Mouse (Mus musculus) embryonic stem cell, embryonic (primary cell): ENCODE measurements around the gene Mprip.

Experiments used
- CTCF ChIA-PET, 4 experiments: fragments of 300-600 bp in 2 of 4; fragments of 350-600 bp in 2 of 4; sonication (Branson Sonifier 250); formaldehyde crosslinking; loops; one replicate each; lab custom pipeline; 2022; ENCODE audit warnings: inconsistent platforms in 2 of 4; lab: Charles Lee
- POLR2A ChIA-PET, 4 experiments: fragments of 300-600 bp in 2 of 4; fragments of 350-600 bp in 2 of 4; sonication (Branson Sonifier 250); formaldehyde crosslinking; loops; one replicate each; lab custom pipeline; 2022; ENCODE audit warnings: antibody characterized with exemption in 4 of 4, inconsistent platforms in 1 of 4; lab: Charles Lee

Mprip gene

DNA sequence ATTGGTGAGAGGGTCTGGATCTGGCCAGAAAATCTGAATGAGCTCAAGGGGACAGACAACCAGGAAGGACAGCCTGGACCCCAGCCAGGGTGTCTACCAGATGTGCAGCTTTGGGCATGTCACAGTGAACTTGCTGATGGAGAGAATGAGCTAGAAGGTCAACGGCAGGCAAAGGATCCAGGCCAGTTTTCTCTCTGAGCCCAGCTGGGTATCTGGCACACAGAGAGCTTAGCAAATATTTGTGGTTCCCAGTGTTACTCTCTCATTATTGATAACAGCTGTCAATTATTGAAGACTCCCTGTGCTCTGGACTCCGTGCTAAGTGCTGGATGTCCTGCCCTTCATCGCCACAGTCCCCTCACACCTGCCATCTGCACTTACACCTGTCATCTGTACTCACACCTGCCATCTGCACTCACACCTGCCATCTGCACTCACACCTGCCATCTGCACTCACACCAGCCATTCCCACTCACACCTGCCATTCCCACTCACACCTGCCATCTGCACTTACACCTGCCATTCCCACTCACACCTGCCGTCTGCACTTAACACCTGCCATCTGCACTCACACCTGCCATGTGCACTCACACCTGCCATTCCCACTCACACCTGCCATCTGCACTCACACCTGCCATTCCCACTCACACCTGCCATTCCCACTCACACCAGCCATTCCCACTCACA is 21.0 kb upstream of the Mprip start:
- ChIA-PET CTCF (interaction anchor here in 1 of 4 experiments (0.6 kb wide), 1 partner anchor 14 kb away, joined by 3 read pairs; no protein-coding TSS in a partner anchor), POLR2A (interaction anchor here in 1 of 4 experiments (1.7 kb wide), 1 partner anchor 16 kb away, joined by 4 read pairs; no protein-coding TSS in a partner anchor)

DNA sequence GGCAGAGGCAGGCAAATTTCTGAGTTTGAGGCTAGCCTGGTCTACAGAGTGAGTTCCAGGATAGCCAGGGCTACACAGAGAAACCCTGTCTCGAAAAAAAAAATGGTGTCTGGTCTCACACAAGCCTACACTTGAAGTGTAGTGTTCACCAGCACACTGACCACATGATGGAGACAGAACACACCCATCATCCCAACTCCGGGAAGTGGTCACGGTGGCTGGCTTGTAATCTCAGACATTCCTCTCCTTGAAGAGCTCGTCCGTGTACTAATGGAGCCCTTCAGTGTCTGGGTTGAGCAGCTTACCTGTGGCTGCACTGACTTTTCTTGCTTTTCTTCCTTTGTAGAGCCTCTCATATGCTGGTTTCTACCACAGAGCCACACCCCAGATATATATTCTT is 19.9 kb upstream of the Mprip start:
- CTCF ChIA-PET: interaction anchor here in 1 of 4 experiments (1.1 kb wide), 1 partner anchor 17 kb away, joined by 3 read pairs; no protein-coding TSS in a partner anchor
- POLR2A ChIA-PET: no interaction called here

DNA sequence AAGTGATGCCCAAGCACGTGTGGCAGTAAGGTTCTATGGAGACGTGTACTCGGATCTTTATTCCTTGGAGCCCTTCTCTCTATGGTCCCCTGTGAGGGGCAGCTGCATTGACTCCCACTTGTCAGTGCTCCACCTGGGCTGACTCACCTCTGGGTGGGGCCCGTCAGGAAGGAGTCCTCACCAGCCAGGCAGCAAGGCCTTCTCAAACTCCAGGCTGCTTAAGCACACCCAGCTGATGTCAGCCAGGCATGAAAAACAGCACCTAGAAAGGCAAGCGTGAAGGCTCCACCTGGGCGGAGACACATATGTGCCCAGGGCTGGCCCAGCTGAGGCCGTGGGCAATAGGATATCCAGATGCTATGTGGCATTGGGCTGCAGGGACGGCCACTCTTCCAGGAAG is 18.7 kb upstream of the Mprip start:
- ChIA-PET POLR2A (no interaction called here), CTCF (interaction anchor here in 1 of 4 experiments (0.7 kb wide), 1 partner anchor 136 kb away, joined by 3 read pairs; no protein-coding TSS in a partner anchor)

DNA sequence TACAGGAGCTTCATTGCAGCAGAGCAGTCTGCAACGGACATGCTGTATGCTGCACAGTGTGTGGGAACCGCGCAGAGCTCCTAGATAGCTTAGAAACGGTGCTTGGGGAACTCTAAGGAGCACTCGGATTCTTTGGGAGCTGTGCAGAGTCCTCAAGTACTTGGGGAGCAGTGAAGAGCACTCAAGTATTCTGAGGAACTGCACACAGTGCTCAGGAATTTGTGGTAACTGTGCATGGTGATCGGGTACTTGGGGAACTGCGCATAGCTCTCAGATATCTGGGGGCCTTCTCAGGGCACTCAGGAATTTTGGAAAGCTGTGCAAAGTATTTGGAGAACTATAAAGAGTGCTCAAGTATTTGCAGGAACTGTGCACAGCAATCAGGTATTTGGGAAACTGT is 16.1 kb upstream of the Mprip start:
- CTCF ChIA-PET: interaction anchor here in 2 of 4 experiments (1.1 to 1.4 kb wide), 2 partner anchors 10 to 12 kb away, joined by 4 to 5 read pairs; no protein-coding TSS in a partner anchor
- POLR2A ChIA-PET: interaction anchor here in 1 of 4 experiments (1.1 to 2.0 kb wide), 3 partner anchors 10 to 173 kb away, joined by 3 to 9 read pairs (median 4); partner anchors contain the start of gene Zfp867

DNA sequence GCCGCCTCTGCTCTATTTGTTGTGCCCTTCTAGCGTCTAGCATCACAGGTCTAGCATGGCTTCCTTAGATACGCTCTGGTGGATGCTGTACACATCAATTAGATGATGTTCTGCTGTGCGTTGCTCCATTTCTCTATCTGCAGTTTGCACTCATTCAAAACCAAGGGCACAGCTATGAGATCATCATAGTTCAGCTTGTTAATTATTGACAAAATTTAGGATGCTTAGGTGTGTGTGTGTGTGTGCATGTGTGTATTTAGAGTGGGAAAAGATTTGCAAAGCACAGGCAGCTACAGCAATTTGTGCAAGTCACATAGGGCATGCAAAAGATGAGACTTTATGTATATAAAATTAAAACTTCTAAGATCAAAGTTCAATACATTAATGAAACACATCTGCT is 12.0 kb upstream of the Mprip start:
- CTCF ChIA-PET: interaction anchor here in 1 of 4 experiments (0.6 kb wide), 1 partner anchor 125 kb away, joined by 3 read pairs; no protein-coding TSS in a partner anchor

DNA sequence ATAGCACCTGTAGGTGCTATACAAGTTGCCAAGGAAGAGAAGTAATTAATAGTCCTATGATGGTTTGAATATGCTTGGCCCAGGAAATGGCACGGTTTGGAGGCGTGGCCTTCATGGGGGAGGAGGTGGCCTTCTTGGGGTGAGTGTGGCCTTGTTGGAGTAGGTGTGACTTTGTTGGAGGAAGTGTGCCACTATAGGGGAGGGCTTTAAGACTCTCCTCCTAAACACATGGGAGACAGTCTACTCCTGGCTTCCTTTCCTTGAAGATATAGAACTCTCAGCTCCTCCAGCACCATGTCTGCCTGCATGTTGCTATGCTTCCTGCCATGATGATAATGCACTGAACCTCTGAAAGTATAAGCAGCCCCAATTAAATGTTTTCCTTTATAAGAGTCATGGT is 8.1 kb upstream of the Mprip start:
- CTCF ChIA-PET: no interaction called here
- POLR2A ChIA-PET: interaction anchor here in 1 of 4 experiments (3.2 kb wide), 1 partner anchor 17 kb away, joined by 9 read pairs; no protein-coding TSS in a partner anchor

More for the DNA sequence above, 12.0 kb upstream of the Mprip start:
- POLR2A ChIA-PET: interaction anchor here in 1 of 4 experiments (0.7 kb wide), 1 partner anchor 12 kb away, joined by 3 read pairs; no protein-coding TSS in a partner anchor

DNA sequence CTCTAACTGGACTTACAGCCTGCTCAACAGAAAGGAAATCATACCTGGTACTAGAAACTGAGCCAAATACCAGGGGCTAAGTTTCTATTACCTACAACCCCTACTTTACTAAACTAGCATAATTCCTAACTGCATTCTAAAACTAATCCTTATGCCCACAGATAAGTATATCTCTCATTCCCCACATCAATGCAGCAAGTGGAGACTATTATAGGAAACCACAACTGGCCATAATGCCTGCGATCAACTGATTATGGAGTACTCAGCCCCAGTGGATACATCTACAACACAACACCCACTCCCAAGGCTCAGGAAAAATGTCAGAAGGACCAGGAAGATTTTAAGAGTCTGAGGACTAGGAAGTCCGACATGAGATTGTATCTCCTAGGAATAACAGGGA is 7.6 kb upstream of the Mprip start:
- ChIA-PET CTCF (no interaction called here), POLR2A (interaction anchor here in 1 of 4 experiments (3.2 kb wide), 1 partner anchor 17 kb away, joined by 9 read pairs; no protein-coding TSS in a partner anchor)

DNA sequence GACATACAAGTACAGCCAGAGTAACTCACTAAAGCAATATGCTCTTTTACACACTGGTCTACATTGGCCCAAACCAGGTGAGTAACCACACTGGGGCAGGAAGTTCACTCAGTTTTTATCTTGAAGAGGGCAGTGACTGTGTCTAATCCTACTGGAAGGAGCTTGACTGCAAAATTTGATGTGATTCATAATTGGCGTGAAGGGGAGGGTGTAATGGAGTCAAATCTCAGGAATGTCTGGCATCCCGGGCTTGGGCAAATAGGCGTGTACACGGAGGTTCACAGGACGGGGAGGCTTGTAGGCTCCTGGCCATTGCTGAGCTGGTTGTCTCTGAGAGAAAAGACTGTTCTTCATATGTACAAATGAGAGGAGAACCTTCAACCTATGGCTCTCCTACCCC is 5.8 kb upstream of the Mprip start:
- POLR2A ChIA-PET: interaction anchor here in 2 of 4 experiments (1.0 to 3.2 kb wide), 5 partner anchors 9 to 17 kb away, joined by 3 to 9 read pairs (median 4); no protein-coding TSS in a partner anchor

DNA sequence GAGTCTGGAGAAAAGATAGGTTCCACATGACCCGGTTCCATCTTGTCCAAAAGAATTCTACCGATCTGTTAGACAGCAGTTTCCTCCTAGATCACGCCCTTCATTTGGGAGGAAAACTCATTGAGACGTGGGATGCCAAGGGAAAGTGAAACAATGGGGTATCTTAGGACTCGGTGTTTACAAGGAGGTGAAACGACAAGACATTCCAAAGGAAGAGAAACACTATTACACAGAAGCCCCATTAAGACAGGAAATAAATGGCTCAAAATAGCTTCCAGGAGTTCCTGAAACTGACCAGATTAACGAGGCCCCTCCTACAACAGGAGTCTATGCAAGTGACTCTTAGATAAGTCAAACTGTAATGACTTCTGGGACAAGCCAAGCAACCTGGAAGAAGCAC is 5.1 kb upstream of the Mprip start:
- ChIA-PET POLR2A (interaction anchor here in 2 of 4 experiments (1.1 to 3.2 kb wide), 6 partner anchors 10 to 22 kb away, joined by 3 to 9 read pairs (median 4); no protein-coding TSS in a partner anchor), CTCF (interaction anchor here in 2 of 4 experiments (0.7 to 1.6 kb wide), 2 partner anchors 13 to 289 kb away, joined by 3 read pairs; no protein-coding TSS in a partner anchor)

More for the DNA sequence above, 5.8 kb upstream of the Mprip start:
- CTCF ChIA-PET: interaction anchor here in 2 of 4 experiments (0.6 to 1.6 kb wide), 2 partner anchors 12 to 416 kb away, joined by 3 read pairs; no protein-coding TSS in a partner anchor

DNA sequence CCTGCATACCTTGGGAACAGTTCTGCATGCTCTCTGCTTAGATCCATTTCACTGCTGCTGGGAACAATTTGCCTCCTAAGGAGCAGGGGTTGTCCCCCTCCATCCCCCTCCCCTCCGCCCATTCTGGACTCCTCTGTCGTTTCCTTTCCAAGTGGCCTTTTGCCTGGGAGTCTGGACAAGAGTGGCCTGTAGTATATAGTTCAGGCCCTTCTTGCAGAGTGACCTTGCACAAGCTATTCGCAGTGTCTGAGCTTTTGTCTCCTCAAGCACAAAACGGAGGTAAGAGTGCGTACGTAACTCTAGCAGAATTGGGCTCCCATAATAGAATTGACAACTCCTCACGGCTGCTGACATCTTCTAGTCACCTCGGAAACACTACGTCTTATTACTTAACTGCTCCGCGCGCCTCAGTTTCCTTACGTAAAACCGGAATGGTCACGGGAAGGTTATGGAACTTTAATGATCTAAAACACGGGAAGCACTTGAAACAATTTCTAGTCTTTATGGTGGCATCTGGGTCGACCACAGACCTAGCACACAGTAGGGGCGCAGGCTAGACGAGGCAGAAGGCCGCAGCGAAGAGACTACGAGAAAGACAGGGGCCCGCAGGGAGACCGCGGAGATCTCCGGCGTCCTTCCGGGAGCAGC is 620 bp downstream of the Mprip start:
- POLR2A ChIA-PET: interaction anchor here in 3 of 4 experiments (0.6 to 1.8 kb wide), 9 partner anchors 9 to 768 kb away, joined by 3 to 6 read pairs (median 3); no protein-coding TSS in a partner anchor

DNA sequence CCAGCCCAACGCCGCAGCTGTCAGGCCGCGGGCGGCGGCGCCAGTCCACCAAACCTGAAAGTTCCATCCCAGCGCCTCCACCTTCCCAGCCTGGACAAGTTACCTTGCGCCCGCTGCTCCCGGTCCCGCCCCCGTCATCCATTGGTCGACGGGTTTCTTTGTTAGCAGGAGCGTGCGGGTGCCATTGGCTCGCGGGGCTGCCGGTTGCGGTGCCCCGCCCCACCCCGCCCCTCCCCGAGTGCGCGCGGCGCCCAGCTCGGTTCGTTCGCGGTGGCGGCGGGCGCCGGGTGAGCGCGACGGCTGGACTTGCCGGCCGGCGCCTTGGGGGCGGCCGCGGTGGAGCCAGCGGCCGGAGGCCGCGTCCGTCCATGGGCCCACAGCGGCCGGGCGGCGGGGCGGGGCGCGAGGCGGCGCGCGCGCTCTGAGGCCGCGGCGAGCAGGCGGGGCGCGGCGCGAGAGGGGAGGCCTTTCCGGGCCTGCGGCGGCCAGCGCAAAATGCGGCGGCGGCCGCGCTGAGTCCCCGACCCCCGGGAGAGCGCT is 1.2 kb downstream of the Mprip start:
- POLR2A ChIA-PET: interaction anchor here in 3 of 4 experiments (0.5 to 1.8 kb wide), 14 partner anchors 8 to 769 kb away, joined by 3 to 6 read pairs (median 3); no protein-coding TSS in a partner anchor

More for the DNA sequence above, 620 bp downstream of the Mprip start:
- CTCF ChIA-PET: interaction anchor here in 1 of 4 experiments (0.6 kb wide), 1 partner anchor 295 kb away, joined by 3 read pairs; no protein-coding TSS in a partner anchor

DNA sequence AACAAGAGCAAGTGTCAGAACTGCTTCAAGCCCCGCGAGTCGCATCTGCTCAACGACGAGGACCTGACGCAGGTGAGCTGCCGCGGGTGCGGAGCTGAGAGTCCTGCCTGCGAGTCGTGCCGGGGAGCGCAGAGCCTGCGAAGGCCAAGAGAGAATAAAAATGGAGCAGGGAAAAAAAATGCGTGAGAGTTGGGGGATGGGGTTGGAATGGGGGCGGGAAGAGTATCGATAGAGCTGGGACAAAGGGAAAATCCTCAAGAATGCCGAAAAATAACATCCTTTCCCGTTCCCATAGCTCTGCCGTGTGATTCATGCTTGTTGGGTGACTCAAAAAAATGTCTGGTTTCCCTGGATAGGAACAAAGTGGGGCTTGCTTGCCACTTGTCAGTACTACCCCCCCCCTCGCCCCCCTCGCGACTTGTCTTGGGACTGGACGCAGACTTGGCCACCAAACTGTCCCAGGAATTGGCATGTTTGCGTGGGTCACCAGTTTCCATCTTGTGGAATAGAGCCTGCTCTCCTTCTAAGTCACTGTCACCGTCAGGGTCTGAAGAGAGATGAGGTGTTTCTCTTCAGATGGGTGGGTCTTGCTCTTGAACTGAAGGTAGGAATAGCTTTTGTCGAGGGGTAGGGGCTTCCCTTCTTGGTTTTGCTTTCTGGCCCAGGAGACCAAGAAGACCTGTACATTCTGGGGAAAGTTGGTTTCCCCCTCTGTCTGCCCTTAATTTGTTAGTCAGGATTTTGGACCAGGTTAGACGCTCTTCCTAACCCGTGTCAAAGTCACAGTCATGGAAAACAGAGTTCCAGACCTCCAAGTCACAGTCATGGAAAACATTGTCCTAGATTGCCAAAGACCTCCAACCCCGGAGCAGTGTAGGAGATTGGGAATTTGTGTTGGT is 2.0 kb downstream of the Mprip start:
- ChIA-PET POLR2A (interaction anchor here in 3 of 4 experiments (0.5 to 1.8 kb wide), 13 partner anchors 8 to 240 kb away, joined by 3 to 6 read pairs (median 3); no protein-coding TSS in a partner anchor), CTCF (interaction anchor here in 2 of 4 experiments (0.6 to 1.2 kb wide), 2 partner anchors 11 to 39 kb away, joined by 3 read pairs; no protein-coding TSS in a partner anchor)

More for the DNA sequence above, 1.2 kb downstream of the Mprip start:
- CTCF ChIA-PET: interaction anchor here in 1 of 4 experiments (0.6 kb wide), 2 partner anchors 38 to 295 kb away, joined by 3 read pairs; no protein-coding TSS in a partner anchor

DNA sequence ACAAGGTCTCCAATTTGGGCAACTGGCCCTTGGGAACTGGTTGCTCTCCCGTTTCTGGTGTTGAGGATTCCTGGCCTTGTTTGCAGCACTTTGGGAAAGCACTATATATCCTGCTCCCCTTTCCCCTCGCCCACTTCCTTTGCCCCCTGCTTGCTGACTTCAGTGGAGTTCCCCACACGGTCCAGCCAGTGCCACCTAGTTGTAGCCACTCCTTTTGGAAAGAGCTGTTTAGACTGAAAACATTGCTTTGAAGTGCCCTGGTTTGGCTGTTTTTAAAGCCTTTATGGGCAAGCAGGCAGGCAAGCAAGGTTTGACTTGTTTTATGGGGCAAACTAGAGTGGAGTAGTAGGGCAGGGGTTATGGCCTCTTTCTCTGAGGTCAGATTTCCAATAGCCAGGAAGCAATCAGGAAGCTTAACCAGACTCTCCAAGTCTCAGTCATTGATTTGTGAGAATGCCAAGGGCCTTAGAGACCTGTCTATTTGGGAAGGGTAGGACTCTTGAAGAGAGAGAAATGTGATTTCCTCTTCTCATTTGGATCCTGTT is 2.7 kb downstream of the Mprip start:
- ChIA-PET CTCF (interaction anchor here in 1 of 4 experiments (1.2 kb wide), 1 partner anchor 10 kb away, joined by 3 read pairs; no protein-coding TSS in a partner anchor), POLR2A (interaction anchor here in 2 of 4 experiments (1.2 to 1.4 kb wide), 3 partner anchors 9 to 31 kb away, joined by 3 to 5 read pairs (median 3); no protein-coding TSS in a partner anchor)

DNA sequence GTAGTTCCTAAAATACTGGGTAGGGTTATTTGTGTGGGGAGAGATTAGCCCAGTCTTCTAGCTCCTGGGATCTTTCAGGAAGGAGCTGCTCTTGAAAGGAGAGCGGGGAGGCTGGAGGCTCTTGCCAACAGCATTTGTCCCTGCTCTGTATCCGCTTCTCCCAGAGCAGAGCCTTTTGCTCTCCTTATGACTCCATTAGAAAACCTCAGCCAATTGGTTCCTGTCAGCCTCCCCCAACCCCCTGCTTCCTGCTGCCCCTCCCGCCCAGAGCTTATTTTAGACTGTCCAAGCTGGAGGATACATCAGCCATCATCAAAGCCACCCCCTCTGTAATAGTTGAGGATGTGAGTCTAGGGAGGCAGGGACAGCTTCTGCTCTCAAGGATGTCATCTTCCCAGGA is 3.7 kb downstream of the Mprip start:
- CTCF ChIA-PET: no interaction called here
- POLR2A ChIA-PET: interaction anchor here in 2 of 4 experiments (0.9 to 1.4 kb wide), 6 partner anchors 9 to 30 kb away, joined by 3 to 4 read pairs (median 4); no protein-coding TSS in a partner anchor

DNA sequence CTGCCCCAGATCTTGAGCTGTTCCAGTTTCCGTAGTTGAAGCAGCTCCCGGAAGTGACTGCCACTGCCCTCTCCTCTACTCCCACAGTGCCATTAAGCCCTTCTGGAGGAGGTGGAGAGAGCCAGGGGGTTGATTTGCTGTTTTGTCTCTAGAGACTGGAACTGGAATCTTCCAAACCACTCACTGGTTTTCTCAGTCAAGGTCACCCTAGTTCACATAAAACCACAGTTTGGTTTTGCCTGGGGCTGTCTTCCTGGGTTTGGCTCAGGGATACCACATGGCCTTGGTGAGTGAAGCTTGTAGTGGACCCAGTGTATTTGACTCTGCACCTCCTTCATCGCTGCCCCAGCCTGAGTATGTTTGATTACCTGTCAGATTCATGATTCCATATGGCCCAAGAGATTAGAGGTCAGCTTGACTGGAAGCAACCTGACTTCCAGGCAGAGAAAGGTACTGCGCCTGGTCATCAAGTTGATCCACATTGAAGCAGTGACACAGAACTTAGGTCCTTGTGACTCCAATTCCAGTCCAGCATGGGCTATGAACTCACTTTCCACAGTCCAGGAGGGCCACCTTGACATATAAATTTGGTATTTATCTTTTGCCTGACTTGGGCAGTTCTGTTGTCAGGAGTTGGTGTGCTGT is 10.1 kb downstream of the Mprip start:
- POLR2A ChIA-PET: interaction anchor here in 2 of 4 experiments (1.1 to 3.1 kb wide), 9 partner anchors 8 to 53 kb away, joined by 3 to 9 read pairs (median 3); no protein-coding TSS in a partner anchor
- CTCF ChIA-PET: interaction anchor here in 1 of 4 experiments (1.0 kb wide), 1 partner anchor 146 kb away, joined by 4 read pairs; no protein-coding TSS in a partner anchor

DNA sequence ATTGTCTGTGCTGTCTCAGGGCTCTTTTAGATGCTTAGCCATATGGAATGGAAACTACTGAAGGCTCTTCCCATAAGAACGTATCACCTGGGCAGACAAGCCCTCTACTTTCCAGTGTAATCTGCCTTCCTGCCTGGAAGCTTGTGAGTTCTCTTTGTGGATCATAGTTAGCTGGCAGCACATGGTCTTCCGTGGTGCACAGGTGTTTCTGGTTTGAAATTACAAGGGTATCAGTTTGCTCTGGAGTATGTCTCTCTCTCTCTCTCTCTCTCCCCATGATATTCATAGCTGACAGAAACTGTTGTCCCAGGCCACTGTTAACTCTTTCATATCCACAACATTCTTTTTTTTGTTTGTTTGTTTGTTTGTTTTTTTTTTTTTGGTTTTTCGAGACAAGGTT is 12.9 kb downstream of the Mprip start:
- POLR2A ChIA-PET: interaction anchor here in 2 of 4 experiments (1.0 to 1.4 kb wide), 4 partner anchors 9 to 13 kb away, joined by 3 to 5 read pairs (median 4); partner anchors contain the start of gene Mprip (in 1 of the 2)

More for the DNA sequence above, 12.9 kb downstream of the Mprip start:
- CTCF ChIA-PET: interaction anchor here in 2 of 4 experiments (0.6 to 1.3 kb wide), 4 partner anchors 10 to 179 kb away, joined by 3 read pairs; no protein-coding TSS in a partner anchor
